Mouse (Mus musculus) liver, adult (tissue): ENCODE measurements around the gene Dab1.

Source experiments
- GATA4 ChIP-seq: IDR thresholded peaks from 2 replicates; pipeline ENCODE4 v1.6.1; 2014; ENCODE audit warnings: mild to moderate bottlenecking, low read length; ENCODE audit not compliant: insufficient replicate concordance

Dab1 gene

DNA sequence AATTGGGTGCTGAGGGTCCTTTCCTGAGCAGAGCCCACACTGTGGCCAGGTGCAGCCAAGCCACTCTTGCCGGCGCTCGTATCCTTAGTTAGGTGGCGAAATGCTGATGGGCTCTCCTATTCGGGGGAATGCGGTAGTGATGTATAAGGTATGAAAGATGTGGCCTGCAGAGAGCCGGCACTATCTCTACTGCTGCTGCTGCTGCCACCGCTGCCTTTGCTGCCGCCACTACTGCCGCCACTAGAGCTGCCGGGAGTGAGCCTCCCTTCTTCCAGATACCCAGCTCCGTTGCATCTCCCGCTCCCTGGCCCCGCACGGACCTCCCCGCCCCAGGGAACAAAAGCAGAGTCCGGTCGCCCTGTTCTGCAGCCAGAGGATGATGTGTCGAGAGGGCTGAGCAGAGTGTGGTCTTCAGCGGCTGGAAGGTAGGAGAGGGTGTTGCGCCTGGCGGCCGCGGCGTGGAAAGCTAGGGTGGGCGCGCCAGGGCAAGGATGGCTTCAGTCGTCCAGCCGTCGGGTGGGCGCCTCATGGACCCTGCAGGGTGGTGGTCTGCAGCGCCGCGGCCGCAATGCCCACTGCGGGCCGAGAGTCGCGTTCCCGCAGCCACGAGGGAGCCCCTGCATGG is at the start of gene Dab1:
Gene Dab1, plus strand, starts transcription at position 39 of the 625 bp plus-strand sequence.
- TF ChIP-seq GATA4, result no peak

- no peak for TF ChIP-seq GATA4
These were observed 47.3 kb upstream of the Dab1 start for GRCm38 (mm10) chr4:103571721-103572352.

- TF ChIP-seq GATA4, result no peak
These were observed 43.6 kb upstream of the Dab1 start for GRCm38 (mm10) chr4:103575556-103575955.

DNA sequence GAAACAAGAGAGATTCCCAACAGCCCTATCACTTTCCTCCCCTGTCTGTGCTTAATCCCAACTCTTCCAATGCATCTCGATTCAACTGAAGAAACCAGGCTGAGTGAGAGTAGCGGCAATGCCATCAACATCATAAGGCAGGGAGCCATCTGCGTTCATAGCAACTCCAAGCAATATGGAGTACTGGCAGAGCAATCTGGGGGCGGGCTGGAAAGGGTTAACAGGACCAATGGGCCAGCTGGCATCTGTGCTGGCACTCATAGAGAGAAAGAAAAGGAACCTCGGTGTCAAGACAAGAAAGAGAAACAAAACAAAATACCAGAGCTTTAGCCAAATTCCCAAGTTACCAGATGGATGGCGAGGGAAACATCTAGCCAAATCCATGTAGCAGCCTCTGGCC is 42.9 kb upstream of the Dab1 start:
- no peak for TF ChIP-seq GATA4

- no peak for TF ChIP-seq GATA4
These were observed 41.9 kb upstream of the Dab1 start for GRCm38 (mm10) chr4:103577111-103577815.

- TF ChIP-seq GATA4, result no peak
These were observed 41.3 kb upstream of the Dab1 start for GRCm38 (mm10) chr4:103577821-103578220.

DNA sequence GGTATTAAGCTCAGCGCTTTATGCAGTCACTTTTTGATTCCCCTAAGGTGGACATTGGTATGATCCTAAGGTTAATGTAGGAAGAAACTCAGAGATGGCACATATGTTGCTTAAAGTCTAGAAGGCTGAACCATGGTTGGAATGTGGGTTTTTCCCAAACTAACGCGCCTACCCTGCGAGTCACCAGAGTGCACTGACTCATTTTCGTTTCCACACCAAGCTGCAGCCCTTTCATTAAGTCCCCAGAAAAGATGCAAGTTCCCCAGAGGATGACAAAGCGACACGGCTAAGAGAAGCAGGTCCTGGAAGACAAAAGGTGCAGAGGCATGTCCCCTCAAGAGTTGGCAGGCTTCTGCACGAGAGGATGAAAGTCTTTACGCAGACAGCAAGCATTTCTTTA is 39.1 kb upstream of the Dab1 start:
- no peak for TF ChIP-seq GATA4

DNA sequence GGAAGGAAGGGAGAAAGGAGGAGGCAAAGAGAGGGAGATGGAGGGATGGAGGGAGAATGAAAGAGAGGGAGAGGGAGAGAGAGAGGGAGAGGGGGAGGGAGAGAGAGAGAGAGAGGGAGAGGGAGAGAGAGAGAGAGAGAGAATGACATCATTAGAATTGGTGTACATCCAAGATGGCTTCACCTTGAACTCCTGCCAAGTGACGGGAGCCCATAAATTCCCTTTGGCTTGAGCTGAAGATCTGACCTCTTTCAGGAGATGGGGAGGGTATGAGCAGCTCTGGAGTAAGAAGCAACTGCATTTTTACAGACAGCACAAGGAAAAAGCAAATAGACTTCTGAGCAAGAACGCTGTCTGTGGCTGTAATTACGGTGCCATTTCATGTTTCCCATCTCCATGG is 4.1 kb upstream of the Dab1 start:
- no peak for TF ChIP-seq GATA4

GRCm38 (mm10) chr4:103619946-103620371 is 800 bp downstream of the Dab1 start:
- TF ChIP-seq GATA4, result no peak

- TF ChIP-seq GATA4, result no peak
These were observed 1.5 kb downstream of the Dab1 start for GRCm38 (mm10) chr4:103620590-103621155.

- TF ChIP-seq GATA4, result no peak
These were observed 2.4 kb downstream of the Dab1 start for GRCm38 (mm10) chr4:103621586-103621985.

GRCm38 (mm10) chr4:103630177-103630576 is 11.0 kb downstream of the Dab1 start:
- TF ChIP-seq GATA4, result no peak

DNA sequence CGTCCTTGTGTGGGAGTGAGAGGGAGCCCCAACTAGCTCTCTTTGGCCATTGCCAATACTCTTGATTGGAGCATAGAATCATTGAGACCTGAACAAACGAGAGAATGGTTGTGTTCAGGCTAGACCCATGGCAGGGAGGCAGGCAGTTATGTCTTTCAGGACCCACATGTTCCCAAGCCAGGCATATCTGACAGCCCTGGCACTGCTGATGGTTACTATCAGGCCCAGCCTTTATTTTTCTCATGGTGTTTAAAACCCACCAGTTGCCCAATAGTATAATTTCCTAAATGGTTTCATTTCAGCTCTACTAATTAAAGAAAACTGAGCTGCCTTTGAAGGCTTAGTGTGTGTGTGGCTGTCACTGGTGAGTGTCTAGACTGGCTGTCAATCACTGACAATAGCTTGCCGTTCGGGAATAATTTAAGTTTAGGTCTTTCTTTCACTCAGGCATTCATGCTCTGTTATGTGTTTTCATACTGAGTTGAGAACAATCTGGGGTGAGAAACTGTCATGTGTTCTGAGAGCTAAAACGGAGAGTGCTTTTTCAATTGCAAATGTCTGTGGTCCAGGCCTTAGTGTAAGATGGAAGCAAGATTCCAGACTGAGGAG is 17.1 kb downstream of the Dab1 start:
- TF ChIP-seq GATA4, result no peak

GRCm38 (mm10) chr4:103648209-103648896 is 29.2 kb downstream of the Dab1 start:
- no peak for TF ChIP-seq GATA4

GRCm38 (mm10) chr4:103655740-103656139 is 36.6 kb downstream of the Dab1 start:
- no peak for TF ChIP-seq GATA4
